Mouse (Mus musculus) natural killer cell, adult 2 months (primary cell): ENCODE measurements at regions not wholly inside any gene's neighbourhood (a gene's known extent, or its start where the extent isn't known, plus 50 kb on each side); places are given as distances from the start of the nearest gene placed in this dataset.
A peak's percentile ranks its signal among the peaks of the same experiment; 100 is the strongest.

Experiments
- DNase-seq, 2 experiments: peaks; one replicate each; pipeline ENCODE4 v3.0.0; 2022; ENCODE audit warnings: low spot score in 2 of 2

GRCm38 (mm10) chr1:128535537-128536150 is 56.4 kb downstream of the Cxcr4 start:
- DNase-seq, result no peak

DNA sequence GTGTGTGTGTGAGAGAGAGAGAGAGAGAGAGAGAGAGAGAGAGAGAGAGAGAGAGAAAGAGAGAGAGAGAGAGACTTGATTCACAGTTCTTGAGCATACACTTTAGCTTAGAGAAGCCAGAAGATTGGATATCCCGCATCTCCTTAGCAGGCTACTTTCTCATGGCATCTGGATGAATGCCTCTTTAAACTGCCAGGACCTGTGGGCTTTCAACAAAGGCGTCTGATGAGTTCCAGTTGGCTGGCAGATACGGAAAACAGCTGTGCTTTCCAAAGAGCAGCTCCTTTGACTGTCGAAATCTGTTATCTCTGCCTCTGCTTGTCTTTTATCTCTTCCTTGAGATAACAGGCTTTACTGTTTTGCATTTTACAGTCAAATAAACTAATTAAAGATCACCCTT is 59.5 kb downstream of the Cxcr4 start:
- DNase-seq, result no peak

GRCm38 (mm10) chr1:128529808-128530545 is 62.1 kb downstream of the Cxcr4 start:
- no peak for DNase-seq

DNA sequence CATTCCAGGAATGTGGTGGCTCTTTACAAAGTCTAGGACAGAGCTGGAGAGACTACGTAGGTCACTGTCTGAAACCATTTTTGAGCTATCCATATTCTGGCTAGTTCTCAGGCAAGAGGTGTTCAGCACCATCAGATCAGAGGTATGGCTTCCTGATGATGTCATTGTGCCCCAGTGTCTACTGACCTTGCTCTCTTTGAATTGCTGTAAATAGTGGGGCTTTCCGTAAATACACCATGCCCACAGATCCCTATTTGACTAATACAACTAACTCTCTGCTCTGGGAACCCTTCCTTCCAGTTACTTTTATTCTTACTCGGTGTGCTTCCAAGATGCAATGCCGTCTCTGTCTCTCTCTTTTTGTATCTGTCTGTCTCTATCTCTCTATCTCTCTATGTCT is 72.9 kb downstream of the Cxcr4 start:
- DNase-seq, result no peak

DNA sequence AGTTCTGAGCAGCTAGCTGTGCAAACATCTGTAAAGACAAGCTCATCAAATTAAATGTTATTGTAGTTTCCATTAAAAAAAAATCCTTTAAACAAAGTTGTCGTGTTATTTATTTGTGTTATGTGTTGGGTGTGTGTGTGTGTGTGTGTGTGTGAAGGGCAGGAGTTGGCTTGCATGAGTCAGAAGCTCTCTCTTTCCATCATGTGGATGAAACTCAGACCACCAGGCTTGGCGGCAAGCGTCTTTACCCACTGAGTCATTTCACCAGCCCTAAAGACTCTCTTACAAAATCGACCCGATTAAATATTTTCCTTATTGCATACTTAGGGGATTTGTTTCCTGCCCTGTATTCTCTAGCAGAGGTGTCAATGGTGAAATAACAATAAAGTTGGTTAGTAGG is 73.6 kb downstream of the Cxcr4 start:
- no peak for DNase-seq

- DNase-seq, result no peak
Observed at GRCm38 (mm10) chr1:128517351-128517750, 74.7 kb downstream of the Cxcr4 start.

- no peak for DNase-seq
Observed at GRCm38 (mm10) chr1:128514327-128514726, 77.8 kb downstream of the Cxcr4 start.

- DNase-seq, result no peak
Observed at GRCm38 (mm10) chr1:128513911-128514310, 78.2 kb downstream of the Cxcr4 start.

DNA sequence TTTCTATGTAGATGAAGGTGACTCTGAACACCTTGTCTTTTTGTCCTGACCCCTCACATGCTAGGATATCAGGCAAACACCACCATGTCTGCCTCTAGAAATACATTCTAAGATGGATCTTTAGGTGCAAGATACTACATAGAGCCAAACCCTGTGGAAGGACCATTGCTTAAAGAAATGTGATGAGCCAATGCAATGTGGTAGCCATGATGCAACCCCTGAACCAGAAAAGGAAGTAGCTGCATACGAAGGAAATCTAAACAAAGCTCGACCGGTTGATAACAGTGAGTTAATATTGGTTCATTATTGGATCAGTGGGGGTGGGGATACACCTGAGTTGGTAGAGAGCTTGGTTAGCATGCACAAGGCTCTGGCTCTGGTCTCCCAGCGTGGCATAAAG is 78.9 kb downstream of the Cxcr4 start:
- DNase-seq, result no peak

GRCm38 (mm10) chr1:128508816-128509461 is 83.2 kb downstream of the Cxcr4 start:
- no peak for DNase-seq

GRCm38 (mm10) chr1:128506551-128507313 is 85.4 kb downstream of the Cxcr4 start:
- no peak for DNase-seq

DNA sequence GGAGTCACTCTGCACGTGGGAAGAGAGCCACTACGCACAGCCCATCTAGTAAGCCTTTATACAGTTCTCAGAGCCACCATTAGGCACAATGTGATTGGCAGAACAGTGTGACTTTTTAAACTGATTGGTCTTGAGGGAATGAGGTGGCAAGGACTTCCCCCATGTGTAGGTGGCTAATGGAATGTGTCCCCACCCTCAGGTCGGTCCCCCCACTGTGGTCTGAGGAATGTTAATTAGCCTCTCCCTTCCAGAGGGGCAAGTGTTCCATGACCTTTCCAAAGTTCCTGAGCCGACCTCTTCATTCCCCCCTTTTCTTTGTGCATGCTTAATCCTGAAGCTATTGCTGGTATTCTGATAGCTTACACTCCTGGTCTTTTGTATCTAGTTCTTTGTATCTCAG is 87.2 kb upstream of the Dars start:
- DNase-seq, result no peak

DNA sequence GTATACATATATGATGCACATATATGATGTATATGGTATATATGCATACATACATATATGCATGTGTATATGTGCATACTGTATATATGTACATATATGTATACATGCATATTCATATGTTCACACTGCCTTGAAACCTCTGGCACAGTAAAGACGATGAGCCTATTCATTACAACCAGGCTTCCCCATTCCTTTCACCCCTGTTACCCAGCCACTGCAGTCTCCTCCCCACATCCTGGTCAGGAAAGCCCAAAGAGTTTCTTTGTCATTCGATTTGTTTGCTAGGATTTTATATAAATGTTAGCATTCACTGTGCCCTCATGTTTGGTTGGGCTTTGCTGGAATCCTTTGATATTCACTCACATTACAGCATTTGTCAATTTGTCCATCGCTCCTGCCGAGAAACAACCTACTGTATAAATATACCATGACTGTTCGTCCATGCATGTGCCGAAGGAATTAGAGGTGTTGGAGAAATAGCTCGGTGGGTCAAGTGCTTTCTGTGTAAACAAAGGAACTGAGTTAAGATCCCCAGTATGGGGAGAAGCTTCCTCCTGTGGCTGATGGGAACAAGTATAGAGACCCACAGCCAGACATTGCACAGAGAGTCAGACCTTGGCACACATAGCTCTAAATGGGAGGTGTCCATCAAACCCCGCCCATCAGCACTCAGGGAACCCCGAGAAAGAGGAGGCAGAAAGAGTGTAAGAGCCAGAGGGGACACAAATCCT is 81.0 kb upstream of the Dars start:
- DNase-seq, result no peak

DNA sequence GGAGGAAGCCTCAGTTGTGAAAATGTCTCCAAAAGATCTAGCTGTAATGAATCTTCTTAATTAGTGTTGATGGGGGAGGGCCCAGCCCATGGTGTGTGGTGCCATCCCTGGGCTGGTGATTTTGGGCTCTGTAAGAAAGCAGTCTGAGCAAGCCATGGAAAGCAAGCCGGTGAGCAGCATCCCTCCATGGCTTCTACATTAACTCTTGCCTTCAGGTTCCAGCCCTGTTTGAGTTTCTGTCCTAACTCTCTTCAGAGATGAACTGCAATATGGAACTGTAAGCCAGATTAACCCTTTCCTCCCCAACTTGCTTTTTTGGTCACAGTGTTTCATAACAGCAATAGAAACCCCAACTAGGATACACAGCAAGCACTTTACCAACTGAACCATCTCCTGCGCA is 75.1 kb upstream of the Dars start:
- DNase-seq, result no peak

DNA sequence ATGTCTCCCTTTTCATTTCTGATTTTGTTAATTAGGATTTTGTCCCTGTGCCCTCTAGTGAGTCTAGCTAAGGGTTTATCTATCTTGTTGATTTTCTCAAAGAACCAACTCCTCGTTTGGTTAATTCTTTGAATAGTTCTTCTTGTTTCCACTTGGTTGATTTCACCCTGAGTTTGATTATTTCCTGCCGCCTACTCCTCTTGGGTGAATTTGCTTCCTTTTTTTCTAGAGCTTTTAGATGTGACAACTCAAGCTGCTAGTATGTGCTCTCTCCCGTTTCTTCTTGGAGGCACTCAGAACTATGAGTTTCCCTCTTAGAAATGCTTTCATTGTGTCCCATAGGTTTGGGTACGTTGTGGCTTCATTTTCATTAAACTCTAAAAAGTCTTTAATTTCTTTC is 70.0 kb upstream of the Dars start:
- peak in 1 of 2 experiments; percentile 8 for DNase-seq

DNA sequence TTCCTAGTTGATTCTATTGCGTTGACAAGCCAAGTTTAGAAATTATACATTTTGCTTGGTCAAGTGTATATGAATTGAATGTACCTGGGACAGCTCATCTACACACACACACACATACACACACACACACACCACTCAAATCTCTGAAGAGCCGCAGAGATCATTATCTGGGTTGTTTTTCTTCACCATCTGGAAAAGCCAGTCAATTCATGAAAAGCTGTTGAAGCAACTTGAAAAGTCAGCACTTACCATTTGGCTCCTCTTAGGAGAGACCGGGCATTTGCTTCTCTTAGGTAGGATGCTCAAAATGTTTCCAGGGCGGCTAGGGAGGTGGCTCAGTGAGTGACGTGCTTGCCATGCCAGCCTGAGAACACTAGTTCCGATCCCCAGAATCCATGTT is 61.2 kb upstream of the Dars start:
- DNase-seq, result no peak

DNA sequence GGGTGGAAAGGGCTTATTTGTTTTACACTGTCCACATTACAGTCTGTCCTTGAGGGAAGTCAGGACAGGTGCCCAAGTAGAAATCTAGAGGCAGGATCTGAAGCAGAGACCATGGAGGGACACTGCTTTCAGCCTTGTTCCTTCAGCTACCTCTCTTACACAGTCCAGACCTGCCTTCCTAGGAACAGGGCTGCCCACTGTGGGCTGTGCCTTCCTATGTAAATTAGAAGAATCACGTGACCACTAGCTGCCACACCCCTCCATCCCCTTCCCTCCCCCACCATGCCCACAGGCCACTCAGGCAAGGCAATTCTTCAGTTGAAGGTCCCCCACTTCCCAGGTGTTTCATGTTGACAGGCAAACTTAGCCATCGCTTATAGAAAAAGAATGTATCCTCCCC is 60.5 kb upstream of the Dars start:
- no peak for DNase-seq

- DNase-seq, result no peak
Observed at GRCm38 (mm10) chr1:128472713-128473230, 55.6 kb upstream of the Dars start.

DNA sequence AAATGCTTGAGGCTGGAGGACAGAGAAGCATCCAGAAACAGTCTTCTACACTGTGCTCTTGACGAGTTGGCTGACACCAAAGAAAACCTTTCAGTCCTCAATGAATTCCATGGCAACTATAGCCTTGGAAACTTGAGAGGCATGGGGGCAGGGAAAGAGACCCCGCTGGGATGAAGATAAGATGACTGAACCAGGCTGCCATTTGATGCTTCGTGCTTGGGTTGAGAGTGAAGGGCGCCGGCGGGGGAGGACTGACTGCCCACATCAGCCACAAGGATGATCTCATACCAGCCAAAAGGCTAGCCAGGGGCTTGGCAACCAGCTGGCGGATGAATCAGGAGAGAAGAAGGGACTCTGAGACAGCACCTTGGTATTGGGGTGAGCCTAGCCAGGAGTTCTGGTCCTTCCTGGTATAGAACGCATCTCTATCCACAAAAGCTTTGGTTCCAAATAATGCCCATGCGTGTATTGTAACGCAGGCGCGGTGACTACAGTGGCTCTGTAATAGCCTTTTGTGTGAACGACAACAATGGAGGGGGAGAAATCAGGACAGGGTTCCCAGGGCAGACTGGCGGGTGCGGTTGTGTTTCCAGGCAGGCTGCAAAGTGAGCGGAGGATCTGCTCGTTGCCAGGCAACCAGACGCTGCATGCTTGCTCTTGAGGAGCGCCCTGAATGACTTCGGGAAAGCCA is 55.0 kb upstream of the Dars start:
- DNase-seq, result no peak

DNA sequence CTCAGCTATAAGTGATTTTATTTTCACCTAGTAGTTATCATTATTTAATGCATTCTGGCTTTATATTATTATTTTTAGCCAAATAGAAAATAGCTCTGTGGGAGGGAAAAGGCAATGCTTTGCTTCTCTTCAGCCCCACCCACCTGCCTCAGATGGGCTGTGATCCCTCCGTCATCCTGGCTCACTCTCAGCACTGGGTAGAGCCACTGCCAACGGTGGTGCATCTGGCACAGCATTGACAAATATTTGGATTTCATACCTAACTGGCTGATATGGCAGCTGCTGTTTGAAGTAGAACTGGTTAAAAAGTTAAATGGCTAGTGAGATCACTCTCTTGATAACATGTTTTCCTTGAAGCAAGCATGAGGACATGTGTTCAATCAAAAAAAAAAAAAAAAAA is 53.6 kb upstream of the Dars start:
- no peak for DNase-seq

DNA sequence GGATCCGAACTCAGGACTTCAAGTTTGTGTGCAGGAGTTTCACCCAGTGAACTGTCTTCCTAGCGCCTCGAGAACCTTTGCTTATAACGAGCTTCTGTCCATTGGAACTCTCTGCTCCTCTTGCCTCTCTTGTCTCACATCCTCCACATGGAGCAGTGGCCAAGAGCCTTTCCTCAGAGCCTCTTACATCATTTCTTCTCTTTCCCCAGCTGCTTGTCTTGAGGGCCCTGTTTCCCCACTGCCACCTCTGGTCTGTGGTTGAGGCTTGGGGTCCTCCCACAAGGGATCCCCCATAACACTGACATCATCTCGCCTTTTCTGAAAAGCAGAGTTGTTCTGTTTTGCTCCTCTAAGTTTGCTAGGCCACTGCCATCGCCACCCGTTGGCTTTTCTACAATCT is 51.9 kb upstream of the Dars start:
- DNase-seq, result no peak
